Mouse (Mus musculus): Measurements from ENCODE around the gene Utp3.

Gene Utp3

GRCm38 (mm10) chr5:88569541-88569940, 15.3 kb downstream of the Utp3 start:
- no peak for DNase-seq (ENCODE audit: low spot score in 2 of 2)

GRCm38 (mm10) chr5:88574829-88575228, 20.6 kb downstream of the Utp3 start:
- DNase-seq (ENCODE audit: low spot score in 2 of 2) = no peak

- no peak for DNase-seq (ENCODE audit: low spot score in 2 of 2)
These were observed 21.5 kb downstream of the Utp3 start for GRCm38 (mm10) chr5:88575506-88576338.

GRCm38 (mm10) chr5:88580681-88581080, 26.4 kb downstream of the Utp3 start:
- no peak for DNase-seq (ENCODE audit: low spot score in 2 of 2)

GRCm38 (mm10) chr5:88581343-88581742, 27.1 kb downstream of the Utp3 start:
- DNase-seq (ENCODE audit: low spot score in 2 of 2) = no peak

GRCm38 (mm10) chr5:88583271-88584031, 29.2 kb downstream of the Utp3 start:
- DNase-seq (ENCODE audit: low spot score in 2 of 2) = no peak

GRCm38 (mm10) chr5:88584061-88584460, 29.8 kb downstream of the Utp3 start:
- no peak for DNase-seq (ENCODE audit: low spot score in 2 of 2)

GRCm38 (mm10) chr5:88586407-88587174, 32.3 kb downstream of the Utp3 start:
- no peak for DNase-seq (ENCODE audit: low spot score in 2 of 2)

GRCm38 (mm10) chr5:88587211-88587934, 33.1 kb downstream of the Utp3 start:
- no peak for DNase-seq (ENCODE audit: low spot score in 2 of 2)

- DNase-seq (ENCODE audit: low spot score in 2 of 2) = no peak
These were observed 34.2 kb downstream of the Utp3 start for GRCm38 (mm10) chr5:88588481-88588880.

GRCm38 (mm10) chr5:88593421-88594172, 39.3 kb downstream of the Utp3 start:
- no peak for DNase-seq (ENCODE audit: low spot score in 2 of 2)

GRCm38 (mm10) chr5:88594173-88594569, 39.9 kb downstream of the Utp3 start:
- no peak for DNase-seq (ENCODE audit: low spot score in 2 of 2)

GRCm38 (mm10) chr5:88595537-88596455, 41.5 kb downstream of the Utp3 start:
- DNase-seq (ENCODE audit: low spot score in 2 of 2) = no peak

GRCm38 (mm10) chr5:88598961-88599360, 44.7 kb downstream of the Utp3 start:
- no peak for DNase-seq (ENCODE audit: low spot score in 2 of 2)

GRCm38 (mm10) chr5:88602030-88602429, 47.8 kb downstream of the Utp3 start:
- DNase-seq (ENCODE audit: low spot score in 2 of 2) = no peak

- DNase-seq (ENCODE audit: low spot score in 2 of 2) = no peak
These were observed 48.5 kb downstream of the Utp3 start for GRCm38 (mm10) chr5:88602713-88603112.

- no peak for DNase-seq (ENCODE audit: low spot score in 2 of 2)
These were observed 49.8 kb downstream of the Utp3 start for GRCm38 (mm10) chr5:88604046-88604445.

- no peak for DNase-seq (ENCODE audit: low spot score in 2 of 2)
These were observed 50.5 kb downstream of the Utp3 start for GRCm38 (mm10) chr5:88604641-88605358.
